Mouse (Mus musculus): ENCODE results near the gene Gm3336. TPM values are rescaled to one million over a fixed set of nuclear protein-coding genes. Genes with fewer than 3 reads are reported as not detected.

Gene Gm3336
- polyA plus RNA-seq, 1 experiment from 2014 or later = 0.83 TPM

DNA sequence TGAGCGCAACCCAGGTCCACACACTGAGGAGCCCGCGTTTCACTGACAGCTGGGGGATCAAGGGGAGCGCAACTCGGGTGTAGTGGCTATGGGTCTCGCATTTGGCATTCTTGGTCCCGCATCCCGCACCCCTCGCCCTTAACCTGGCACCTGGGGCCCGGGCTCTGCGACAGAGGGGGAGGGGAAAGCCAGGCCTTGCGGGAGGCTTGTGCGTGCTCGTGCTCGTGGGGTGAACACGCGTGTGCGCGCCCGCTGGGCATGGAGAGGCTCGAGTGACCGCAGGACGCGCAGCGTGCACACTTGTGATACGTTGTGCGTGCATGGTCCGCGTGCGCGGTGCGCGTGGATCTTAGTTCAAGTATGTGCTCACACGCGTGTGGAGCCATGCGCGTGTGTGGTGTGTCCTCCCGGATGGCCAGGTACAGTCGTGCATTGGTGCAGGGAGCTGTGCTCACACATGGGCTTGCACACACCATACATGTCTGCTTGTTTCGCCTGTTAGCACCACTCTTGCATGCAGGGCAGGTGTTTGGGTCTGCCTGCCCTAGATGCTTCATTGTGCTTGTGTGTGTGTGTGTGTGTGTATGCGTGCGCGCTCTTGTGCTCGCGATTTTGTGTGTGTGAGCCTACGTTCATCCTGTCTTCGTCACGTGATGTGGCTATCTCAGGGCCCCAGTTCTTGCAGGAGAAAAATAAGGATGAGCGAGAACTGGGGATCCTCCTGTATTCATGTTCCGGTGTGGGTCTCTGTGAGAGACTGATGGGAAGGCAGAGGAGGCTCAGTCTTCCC lies 36.7 kb downstream of the Gm3336 start:
- H3K4me2 ChIP-seq = peak overlapping the region; percentile 95
- H3K9me3 ChIP-seq (replicated peaks) = no peaks in the 10 kb centered on the region
- ATAC-seq (replicated peaks; ENCODE audit: low FRiP score) = peak; percentile 50
- WGBS = 13% methylated on average over 50 of the region's 50 CpGs
- peak overlapping the region; percentile 87 for H3K27ac ChIP-seq
- peak overlapping the region; percentile 71 for H3K9ac ChIP-seq
- peak overlapping the region; percentile 74 for H3K4me3 ChIP-seq (replicated peaks)
- H3K4me1 ChIP-seq = peaks cover 69% of the 10 kb centered on the region
- H3K27me3 ChIP-seq = no peaks in the 10 kb centered on the region
- peaks cover 32% of the 10 kb centered on the region for H3K36me3 ChIP-seq

- H3K9ac ChIP-seq = peak overlapping the region; percentile 71; the same call in 1 of the 2 replicates
- peak overlapping the region; percentile 74 for H3K4me3 ChIP-seq (replicated peaks)
- H3K4me1 ChIP-seq = peaks cover 75% of the 10 kb centered on the region
- no peaks in the 10 kb centered on the region for H3K27me3 ChIP-seq
- 86% methylated on average over 24 of the region's 24 CpGs for WGBS
- no peak for ATAC-seq (replicated peaks; ENCODE audit: low FRiP score)
- H3K36me3 ChIP-seq = peaks cover 32% of the 10 kb centered on the region
- H3K27ac ChIP-seq = 0 out of 2 replicates have a peak overlapping the region, but pooled peaks have one; percentile 87
- peak overlapping the region; percentile 95 for H3K4me2 ChIP-seq
- H3K9me3 ChIP-seq (replicated peaks) = no peaks in the 10 kb centered on the region
Measured at GRCm38 (mm10) chr8:70755661-70756475, 37.5 kb downstream of the Gm3336 start.

DNA sequence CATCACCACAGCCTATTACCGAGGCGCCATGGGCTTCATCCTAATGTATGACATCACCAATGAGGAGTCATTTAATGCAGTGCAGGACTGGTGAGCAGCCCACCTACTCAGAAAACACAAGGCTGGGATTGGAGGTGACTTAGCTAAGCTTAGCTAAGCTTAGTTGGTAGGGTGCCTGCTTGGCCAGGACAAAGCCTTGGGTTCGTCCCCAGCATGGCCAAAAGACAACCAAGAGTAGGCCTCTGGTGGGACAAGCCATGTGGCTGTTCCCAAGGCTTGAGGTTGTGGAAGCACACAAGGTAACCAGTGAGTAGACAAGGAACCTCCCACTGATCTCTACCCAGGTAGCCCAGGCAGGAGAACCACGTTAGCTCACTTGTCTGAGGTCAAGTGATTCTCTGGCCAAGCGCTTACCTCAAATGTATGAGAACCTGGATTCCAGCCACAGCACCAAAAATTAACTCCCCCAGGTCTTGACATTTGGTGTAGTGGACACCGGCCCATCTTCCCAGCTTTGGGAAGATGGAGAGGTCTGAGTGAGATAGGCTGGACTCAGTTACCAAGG lies 38.2 kb downstream of the Gm3336 start:
- H3K4me2 ChIP-seq = no peak overlapping the region
- no peak for ATAC-seq (replicated peaks; ENCODE audit: low FRiP score)
- H3K9ac ChIP-seq = no peak overlapping the region
- no peaks in the 10 kb centered on the region for H3K27me3 ChIP-seq
- peaks cover 32% of the 10 kb centered on the region for H3K36me3 ChIP-seq
- no peak overlapping the region for H3K4me3 ChIP-seq (replicated peaks)
- H3K4me1 ChIP-seq = peaks cover 79% of the 10 kb centered on the region
- H3K27ac ChIP-seq = no peak overlapping the region
- WGBS = 93% methylated on average over 6 of the region's 6 CpGs
- no peaks in the 10 kb centered on the region for H3K9me3 ChIP-seq (replicated peaks)

DNA sequence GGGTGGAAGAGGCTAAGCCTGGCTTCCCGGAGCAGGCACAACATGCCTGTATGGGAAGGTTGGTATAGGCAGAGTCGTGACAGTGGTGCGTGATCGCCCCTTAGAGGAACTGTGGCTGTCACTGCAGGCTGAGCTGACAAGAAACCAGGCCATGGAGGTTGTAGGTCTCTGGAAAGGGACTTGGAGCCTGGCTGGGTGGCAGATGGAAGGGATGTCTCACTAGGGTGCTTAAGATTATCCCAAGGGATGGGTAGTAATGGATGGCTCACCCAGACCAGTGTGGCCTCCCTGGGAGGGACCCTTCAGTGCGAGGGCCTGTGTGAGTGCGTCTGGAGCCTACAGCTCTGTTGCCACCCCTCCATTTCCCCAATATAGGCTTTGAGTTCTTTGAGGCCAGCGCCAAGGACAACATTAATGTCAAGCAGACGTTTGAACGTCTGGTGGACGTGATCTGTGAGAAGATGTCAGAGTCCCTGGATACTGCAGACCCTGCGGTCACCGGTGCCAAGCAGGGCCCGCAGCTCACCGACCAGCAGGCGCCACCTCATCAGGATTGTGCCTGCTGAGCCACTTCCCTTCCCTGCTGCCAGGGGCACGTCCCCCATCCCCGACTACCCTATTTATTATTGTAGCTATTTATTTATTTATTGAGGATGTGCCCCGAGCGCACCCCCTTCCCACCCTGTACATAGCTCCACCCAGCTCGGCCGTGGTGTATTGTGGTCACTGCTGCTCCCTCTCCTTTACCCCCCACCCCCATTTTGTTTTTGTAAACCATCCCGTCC lies 39.4 kb downstream of the Gm3336 start:
- no peak overlapping the region for H3K4me3 ChIP-seq (replicated peaks)
- 71% methylated on average over 22 of the region's 22 CpGs for WGBS
- H3K36me3 ChIP-seq = peaks cover 33% of the 10 kb centered on the region
- ATAC-seq (replicated peaks; ENCODE audit: low FRiP score) = no peak
- no peaks in the 10 kb centered on the region for H3K27me3 ChIP-seq
- H3K9ac ChIP-seq = no peak overlapping the region
- no peak overlapping the region for H3K27ac ChIP-seq
- no peaks in the 10 kb centered on the region for H3K9me3 ChIP-seq (replicated peaks)
- peaks cover 72% of the 10 kb centered on the region for H3K4me1 ChIP-seq
- H3K4me2 ChIP-seq = no peak overlapping the region; the same call in 1 of the 2 replicates

DNA sequence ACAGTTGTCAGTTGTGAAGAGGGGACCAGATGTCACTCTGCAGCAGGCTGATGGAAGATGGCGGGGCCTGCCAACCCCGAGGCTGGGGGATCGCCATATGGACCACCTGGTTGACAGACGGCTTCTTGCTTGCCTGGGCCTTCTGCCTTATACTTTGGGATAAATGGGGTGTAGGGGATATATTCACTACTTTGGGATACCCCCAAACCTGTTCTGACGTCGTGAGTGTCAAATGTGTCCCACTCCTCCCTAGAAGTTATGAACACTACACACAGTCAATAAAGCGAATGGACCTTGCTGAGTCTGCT lies 39.9 kb downstream of the Gm3336 start:
- Histone ChIP-seq H3K9me3 (replicated peaks) (no peaks in the 10 kb centered on the region), H3K4me1 (peaks cover 67% of the 10 kb centered on the region), H3K36me3 (peaks cover 38% of the 10 kb centered on the region), H3K27ac (0 out of 2 replicates have a peak overlapping the region, but pooled peaks have one; percentile 45), H3K4me3 (replicated peaks) (no peak overlapping the region), H3K4me2 (no peak overlapping the region), H3K27me3 (no peaks in the 10 kb centered on the region), H3K9ac (no peak overlapping the region)
- no peak for ATAC-seq (replicated peaks; ENCODE audit: low FRiP score)
- WGBS = 85% methylated on average over 7 of the region's 7 CpGs

DNA sequence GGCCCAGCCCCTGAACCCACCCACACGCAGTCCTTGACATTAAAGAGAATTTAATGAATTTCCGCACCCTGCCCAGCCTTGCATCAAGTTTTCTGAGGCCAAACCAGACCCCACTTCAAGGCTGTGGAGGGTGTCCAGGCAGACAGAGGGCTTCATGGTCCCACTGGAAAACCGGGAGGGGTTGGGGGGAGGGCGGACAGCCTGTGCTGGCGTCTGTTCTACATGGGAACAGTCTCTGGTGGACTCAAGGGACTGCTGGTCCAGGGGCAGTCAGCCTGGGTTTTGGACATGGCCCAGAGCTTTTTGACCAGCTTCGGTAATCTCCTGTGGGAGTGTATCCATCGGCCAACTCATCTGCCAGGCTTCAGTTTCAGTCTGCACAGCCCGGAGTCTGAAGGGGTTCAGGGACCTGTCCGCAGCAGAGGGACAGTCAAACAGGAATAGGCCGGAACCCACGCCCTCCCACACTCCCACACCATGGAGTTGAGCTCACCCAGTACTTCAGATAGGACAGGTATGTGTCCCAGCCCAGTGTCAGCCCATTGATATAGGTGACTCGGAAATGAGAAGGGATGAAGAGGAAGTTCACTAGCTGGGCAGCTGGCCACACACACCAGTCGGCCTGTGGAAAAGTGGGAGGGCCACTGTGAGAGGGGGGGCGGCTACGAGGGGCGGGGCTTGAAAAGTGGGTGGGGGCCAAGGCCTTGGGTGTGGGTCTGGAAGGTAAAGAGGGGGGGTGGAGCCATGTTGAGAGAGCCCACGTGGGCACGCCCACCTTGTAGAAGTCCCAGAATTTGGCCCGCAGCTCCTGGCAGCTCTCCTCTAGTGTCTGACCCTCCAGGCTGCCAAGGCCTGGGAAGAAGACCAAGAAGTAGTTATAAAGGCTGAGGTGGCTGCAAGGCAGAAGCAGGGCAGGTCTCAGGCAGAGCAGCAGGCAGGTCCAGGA lies 40.5 kb downstream of the Gm3336 start:
- H3K9ac ChIP-seq = 0 out of 2 replicates have a peak overlapping the region, but pooled peaks have one; percentile 14
- WGBS = 61% methylated on average over 19 of the region's 19 CpGs
- H3K4me1 ChIP-seq = peaks cover 62% of the 10 kb centered on the region
- H3K27ac ChIP-seq = peak overlapping the region; percentile 45; the same call in 1 of the 2 replicates
- H3K4me3 ChIP-seq (replicated peaks) = no peak overlapping the region
- H3K27me3 ChIP-seq = no peaks in the 10 kb centered on the region
- H3K9me3 ChIP-seq (replicated peaks) = no peaks in the 10 kb centered on the region
- peaks cover 44% of the 10 kb centered on the region for H3K36me3 ChIP-seq
- peak overlapping the region; percentile 98; the same call in 1 of the 2 replicates for H3K4me2 ChIP-seq
- ATAC-seq (replicated peaks; ENCODE audit: low FRiP score) = no peak

DNA sequence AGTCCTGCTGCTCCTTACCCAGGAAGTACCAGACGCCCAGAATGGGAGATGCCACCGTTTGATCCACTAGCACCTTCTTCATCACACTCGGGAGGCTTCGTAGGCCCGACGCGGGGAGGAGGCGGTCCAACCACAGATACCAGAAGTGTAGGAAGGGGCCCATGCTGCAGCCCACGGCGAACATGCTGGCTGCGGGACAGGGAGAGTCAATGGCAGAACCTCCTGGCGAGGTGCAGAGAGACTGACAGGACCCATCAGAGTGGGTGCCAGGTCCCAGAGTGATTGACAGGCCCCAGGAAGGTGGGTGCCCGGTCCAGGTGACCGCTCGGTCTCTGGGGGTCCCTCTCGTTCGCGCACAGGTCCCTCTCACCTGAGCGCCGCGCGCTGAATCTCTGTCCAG lies 42.0 kb downstream of the Gm3336 start:
- peak overlapping the region; percentile 98 for H3K4me2 ChIP-seq
- peak overlapping the region; percentile 87 for H3K27ac ChIP-seq
- WGBS = 1% methylated on average over 22 of the region's 22 CpGs
- H3K9me3 ChIP-seq (replicated peaks) = no peaks in the 10 kb centered on the region
- peak overlapping the region; percentile 82 for H3K9ac ChIP-seq
- peaks cover 49% of the 10 kb centered on the region for H3K36me3 ChIP-seq
- peak overlapping the region; percentile 79 for H3K4me3 ChIP-seq (replicated peaks)
- H3K4me1 ChIP-seq = peaks cover 64% of the 10 kb centered on the region
- ATAC-seq (replicated peaks; ENCODE audit: low FRiP score) = no peak
- H3K27me3 ChIP-seq = no peaks in the 10 kb centered on the region

DNA sequence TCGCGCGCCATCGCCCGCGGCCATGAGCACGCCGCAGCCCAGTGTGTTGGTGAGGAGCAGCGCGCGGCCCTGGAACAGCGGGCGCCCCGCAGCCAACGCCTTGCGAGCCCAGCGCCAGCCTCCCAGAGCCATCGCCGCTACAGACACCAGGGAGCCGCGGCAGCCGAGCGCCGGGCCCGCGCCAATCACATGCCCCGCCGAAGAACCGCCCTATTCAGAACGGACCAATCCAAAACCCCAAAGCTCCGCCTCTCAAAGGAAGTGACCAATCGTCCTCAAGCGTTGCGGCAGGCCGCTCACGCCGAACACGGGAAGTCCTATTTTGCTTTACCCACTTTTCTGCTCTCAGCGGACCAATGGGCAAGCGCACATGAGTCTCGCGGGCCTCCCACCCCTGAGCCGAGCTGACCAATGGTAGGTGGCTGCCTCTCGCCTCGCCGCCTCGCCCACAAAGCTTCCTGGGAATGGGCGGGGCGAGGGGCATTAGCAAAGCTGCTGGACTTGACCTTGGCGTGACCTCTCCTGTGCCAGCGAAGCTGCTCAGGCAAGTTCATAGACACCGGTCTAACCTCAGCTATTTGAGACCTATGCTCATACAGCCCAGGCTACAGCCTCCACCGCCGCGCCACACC lies 42.5 kb downstream of the Gm3336 start, which contains the start of gene Mpv17l2:
TSS of gene Mpv17l2 (minus strand) at position 172 of the 632 bp plus-strand sequence.
- H3K4me1 ChIP-seq = peaks cover 64% of the 10 kb centered on the region
- WGBS = under 1% methylated on average over 55 of the region's 55 CpGs

DNA sequence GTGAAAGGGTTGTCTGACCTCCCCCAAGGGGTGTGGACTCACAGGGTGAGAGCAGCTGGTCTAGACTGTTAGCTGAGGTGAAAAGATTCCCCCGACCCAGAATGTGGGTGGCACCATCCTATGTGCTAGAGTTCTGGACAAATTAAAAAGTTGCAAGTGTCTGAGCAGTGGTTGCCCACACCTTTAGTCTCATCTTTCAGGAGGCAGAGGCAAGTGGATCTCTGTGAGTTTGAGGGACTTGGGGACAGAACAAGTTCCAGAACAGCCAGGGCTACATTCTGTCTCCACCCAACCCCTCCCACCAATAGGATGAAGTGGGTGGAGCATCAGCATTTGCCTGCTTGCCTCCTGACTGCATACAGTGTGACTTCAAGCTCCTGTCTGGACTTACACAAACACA lies 43.8 kb downstream of the Gm3336 start:
- WGBS = 80% methylated on average over 1 of the region's 1 CpGs
- Histone ChIP-seq H3K27ac (no peak overlapping the region), H3K9ac (no peak overlapping the region), H3K9me3 (replicated peaks) (no peaks in the 10 kb centered on the region), H3K4me2 (no peak overlapping the region), H3K4me1 (peaks cover 72% of the 10 kb centered on the region), H3K36me3 (peaks cover 36% of the 10 kb centered on the region), H3K4me3 (replicated peaks) (no peak overlapping the region), H3K27me3 (no peaks in the 10 kb centered on the region)
- ATAC-seq (replicated peaks; ENCODE audit: low FRiP score) = no peak

More for the DNA sequence above, 42.5 kb downstream of the Gm3336 start, which contains the start of gene Mpv17l2:
- H3K36me3 ChIP-seq = peaks cover 48% of the 10 kb centered on the region
- H3K27me3 ChIP-seq = no peaks in the 10 kb centered on the region
- H3K9ac ChIP-seq = peak within 1 kb of the TSS; percentile 82
- peak within 1 kb of the TSS; percentile 87 for H3K27ac ChIP-seq
- peak; percentile 97 for ATAC-seq (replicated peaks; ENCODE audit: low FRiP score)
- H3K4me2 ChIP-seq = peak within 1 kb of the TSS; percentile 98
- H3K9me3 ChIP-seq (replicated peaks) = no peaks in the 10 kb centered on the region
- H3K4me3 ChIP-seq (replicated peaks) = peak within 1 kb of the TSS; percentile 79

GRCm38 (mm10) chr8:70763354-70763753 lies 45.0 kb downstream of the Gm3336 start:
- H3K9me3 ChIP-seq (replicated peaks) = no peaks in the 10 kb centered on the region
- H3K4me2 ChIP-seq = no peak overlapping the region
- H3K4me3 ChIP-seq (replicated peaks) = no peak overlapping the region
- H3K4me1 ChIP-seq = peaks cover 68% of the 10 kb centered on the region
- peaks cover 33% of the 10 kb centered on the region for H3K36me3 ChIP-seq
- no peak for ATAC-seq (replicated peaks; ENCODE audit: low FRiP score)
- no peak overlapping the region for H3K9ac ChIP-seq
- H3K27me3 ChIP-seq = no peaks in the 10 kb centered on the region
- H3K27ac ChIP-seq = no peak overlapping the region
- WGBS = 3% methylated on average over 3 of the region's 3 CpGs
